Mouse (Mus musculus) bone marrow macrophage, adult 2 months (primary cell): ENCODE results near the gene Git2.

ENCODE experiments used
- CTCF ChIP-seq: IDR thresholded peaks from 2 replicates; pipeline ENCODE4 v1.5.1; 2012; ENCODE audit warnings: low read depth, mild to moderate bottlenecking, low read length, moderate library complexity
- POLR2A ChIP-seq: IDR thresholded peaks from 2 replicates; pipeline ENCODE4 v1.6.1; 2012; ENCODE audit warnings: mild to moderate bottlenecking, low read depth, low read length, borderline replicate concordance

DNA sequence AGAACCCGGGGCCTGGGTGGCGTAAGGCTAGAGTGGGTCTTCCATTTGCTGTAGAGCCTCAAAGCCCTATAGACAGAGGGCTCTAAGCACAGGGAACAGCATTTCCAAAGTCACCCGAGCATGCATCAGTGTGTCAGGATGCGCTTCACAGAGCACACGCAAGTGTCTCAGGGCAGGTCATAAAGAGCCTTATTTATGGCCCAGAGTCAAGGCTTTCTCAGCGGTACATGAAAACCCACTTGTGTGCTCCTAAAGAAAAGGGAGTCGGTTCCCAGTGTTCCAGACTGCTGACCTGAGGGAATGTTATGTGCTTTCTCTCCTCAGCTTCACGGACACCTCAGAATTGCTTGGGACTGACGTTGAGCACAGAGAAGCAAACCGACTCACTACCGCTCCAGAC is 54.5 kb downstream of the Git2 start:
- TF ChIP-seq POLR2A: no peak
- TF ChIP-seq CTCF: no peak
